Mouse (Mus musculus): ENCODE results near the gene Btnl1. TPM values are rescaled to one million over a fixed set of nuclear protein-coding genes. Genes with fewer than 3 reads are reported as not detected.
A peak's percentile ranks its signal among the peaks of the same experiment; 100 is the strongest.

Btnl1 gene
- total RNA-seq, 2 experiments from 2014 or later: not detected

DNA sequence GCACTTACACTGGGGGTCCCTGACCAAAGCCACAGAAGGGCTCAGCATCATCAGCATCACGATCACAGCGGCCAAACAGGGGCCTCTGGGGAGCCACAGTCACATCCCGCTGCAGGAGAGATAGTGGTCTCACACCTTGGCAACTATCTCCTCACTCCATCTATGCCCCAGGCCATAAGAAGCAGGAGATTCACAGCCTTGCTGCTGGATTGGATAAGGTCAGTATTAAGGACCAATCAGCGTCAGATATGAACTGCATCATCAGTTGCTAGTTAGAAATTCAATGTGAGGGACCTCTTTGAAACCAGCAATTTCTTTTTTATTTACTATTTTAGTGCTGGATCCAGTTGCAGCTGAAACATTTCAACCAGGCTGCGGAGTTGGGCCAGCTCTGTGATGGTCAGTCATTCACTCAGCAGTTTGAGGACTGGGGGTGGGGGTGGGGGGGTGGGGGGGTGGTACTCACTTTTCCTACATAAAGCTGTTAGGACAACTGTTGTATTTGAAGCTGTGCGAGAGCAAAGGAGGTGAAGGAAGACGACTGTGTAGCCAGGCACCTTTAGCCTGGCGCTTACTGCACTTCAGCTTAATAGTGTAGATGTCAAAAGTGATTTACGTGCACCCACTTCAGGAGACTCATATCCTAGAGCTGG is 21.3 kb downstream of the Btnl1 start:
- no peak for TF ChIP-seq CTCF (conservative IDR thresholded peaks at IDR 0.05)
- peak; percentile 67 to 74 for DNase-seq (ENCODE audit: low spot score in 2 of 2)
- Histone ChIP-seq H3K4me3 (peak overlapping the region; percentile 78), H3K27ac (peak overlapping the region; percentile 98)

DNA sequence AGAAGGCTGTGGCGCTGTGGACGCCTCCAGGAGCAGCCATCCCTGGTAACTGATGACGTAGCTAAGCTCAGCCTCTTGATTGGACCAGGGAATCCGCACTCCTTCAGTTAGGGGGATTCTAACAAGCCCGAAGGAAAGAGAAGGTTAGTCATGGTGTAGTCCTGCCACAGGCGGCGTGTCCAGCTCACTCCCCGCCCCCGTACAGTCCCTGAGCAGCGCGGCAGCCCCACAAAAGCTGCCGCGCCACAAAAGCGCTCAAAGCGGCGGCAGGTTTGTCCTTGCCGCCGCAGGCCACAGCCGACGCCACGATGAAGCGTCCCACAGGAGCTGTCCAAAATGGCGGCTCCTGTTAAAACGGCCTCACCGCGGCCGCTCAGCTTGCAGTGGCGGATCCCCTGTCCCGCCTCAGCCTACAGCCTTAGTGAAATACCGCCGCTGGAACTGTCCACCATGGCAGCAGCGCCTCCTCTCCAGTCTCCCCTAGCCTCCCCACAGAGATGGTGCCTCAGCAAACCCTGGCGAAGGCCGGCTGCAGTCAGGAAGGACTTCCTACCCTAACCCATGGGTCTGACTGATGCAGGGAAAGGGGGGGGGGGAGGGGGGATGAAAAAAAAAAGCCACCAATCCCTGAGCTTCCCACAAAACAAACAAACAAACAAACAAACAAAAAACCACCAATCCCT is 21.9 kb downstream of the Btnl1 start, which contains the start of gene BC051142:
BC051142 (plus strand) TSS at position 110 of the 683 bp plus-strand sequence.
- Histone ChIP-seq H3K4me3 (peak within 1 kb of the TSS; percentile 78), H3K27ac (peak within 1 kb of the TSS; percentile 98)
- DNase-seq (ENCODE audit: low spot score in 2 of 2): peak; percentile 82 to 92
- TF ChIP-seq CTCF (conservative IDR thresholded peaks at IDR 0.05): peak; percentile 33

DNA sequence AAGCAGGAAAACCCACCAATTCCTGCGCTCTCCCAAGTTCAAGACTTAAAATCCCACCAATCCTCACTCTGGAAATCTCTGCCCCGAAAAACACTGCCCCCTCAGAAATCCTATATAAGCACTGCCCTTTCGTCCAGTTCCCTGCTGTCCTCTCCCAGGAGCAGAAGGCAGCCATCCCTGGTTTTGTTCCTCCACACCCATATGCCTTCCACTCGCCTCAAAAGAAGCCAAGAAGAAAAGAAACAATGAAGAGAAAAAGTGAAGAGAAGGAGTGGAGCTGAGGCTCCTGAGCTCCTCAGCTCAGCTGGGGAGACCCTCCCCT is 22.4 kb downstream of the Btnl1 start:
- peak overlapping the region; percentile 98; the same call in 1 of the 2 replicates for H3K27ac ChIP-seq
- TF ChIP-seq CTCF (conservative IDR thresholded peaks at IDR 0.05): no peak
- no peak for DNase-seq (ENCODE audit: low spot score in 2 of 2)
- H3K4me3 ChIP-seq: peak overlapping the region; percentile 78; the same call in 1 of the 2 replicates

DNA sequence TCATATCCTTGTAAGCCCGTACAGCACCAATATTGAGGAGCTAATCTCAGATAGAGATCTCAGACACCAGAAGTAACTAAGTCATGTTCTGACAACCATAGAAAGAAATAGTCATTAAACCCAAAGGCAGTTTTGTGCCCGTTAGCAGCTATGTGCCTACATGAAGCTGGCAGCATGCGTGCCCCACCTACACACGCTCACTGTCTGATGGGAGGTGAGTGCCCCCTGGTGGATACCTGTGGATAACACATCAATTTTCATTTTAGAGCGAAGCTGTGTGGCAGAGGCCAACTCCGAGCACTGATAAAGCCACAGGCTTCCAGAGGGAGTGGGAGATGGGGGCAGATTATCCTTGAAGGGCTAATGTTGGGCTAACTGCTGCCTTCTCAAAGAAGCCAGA is 34.2 kb downstream of the Btnl1 start:
- H3K27ac ChIP-seq: no peak overlapping the region
- H3K4me3 ChIP-seq: no peak overlapping the region
- peak; percentile 79 to 86 for DNase-seq (ENCODE audit: low spot score in 2 of 2)
- TF ChIP-seq CTCF (conservative IDR thresholded peaks at IDR 0.05): peak; percentile 96

DNA sequence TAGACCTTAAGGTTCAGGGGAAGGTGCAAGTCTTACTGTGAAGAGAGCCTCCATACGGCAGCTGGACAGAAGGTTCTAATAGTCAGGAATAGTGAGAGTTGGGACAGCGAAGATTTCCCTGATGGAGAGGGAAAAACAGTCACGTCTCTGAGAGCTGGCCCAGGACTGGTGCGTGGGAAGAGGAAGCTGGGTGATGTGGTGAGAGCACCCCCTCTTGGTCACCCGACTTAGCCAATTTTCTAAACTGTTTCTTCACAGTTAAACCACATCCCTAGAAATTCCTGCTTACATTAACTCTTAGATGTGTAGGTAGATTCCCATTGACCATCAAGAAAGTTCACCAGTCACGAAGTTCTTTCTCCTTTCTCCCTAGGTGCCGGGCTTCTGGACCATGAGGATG is 43.1 kb downstream of the Btnl1 start:
- H3K27ac ChIP-seq: no peak overlapping the region
- DNase-seq (ENCODE audit: low spot score in 2 of 2): no peak
- peak; percentile 14; the same call in 1 of the 2 replicates for TF ChIP-seq CTCF (conservative IDR thresholded peaks at IDR 0.05)
- H3K4me3 ChIP-seq: no peak overlapping the region

DNA sequence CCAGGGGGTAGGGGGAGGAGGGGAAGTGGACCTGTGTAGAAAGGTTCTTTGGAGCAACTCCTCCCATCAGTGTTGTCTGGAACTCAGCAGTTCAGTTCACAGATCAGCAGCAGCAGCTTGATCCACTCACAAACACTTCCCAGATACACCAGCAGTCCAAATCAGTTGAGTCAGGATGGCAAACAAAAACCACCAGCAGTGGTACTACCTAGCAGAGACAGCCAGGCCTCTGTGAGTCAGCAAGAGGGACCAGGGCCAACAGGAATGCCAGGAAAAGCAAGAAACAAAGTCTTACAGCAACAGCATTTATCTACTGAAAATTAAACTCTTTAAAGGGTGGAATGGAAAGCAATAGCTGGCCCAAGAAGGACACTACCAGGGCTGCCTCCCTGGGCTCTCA is 50.7 kb downstream of the Btnl1 start:
- TF ChIP-seq CTCF (conservative IDR thresholded peaks at IDR 0.05): no peak
- Histone ChIP-seq H3K4me3 (no peak overlapping the region), H3K27ac (no peak overlapping the region)
- DNase-seq (ENCODE audit: low spot score in 2 of 2): peak in 1 of 2 experiments; percentile 11

Other genes starting within 250 kb of the Btnl1 start
- gene H2-DMb2, start 233.8 kb upstream of the Btnl1 start, total RNA-seq (2021): under 1 TPM; 0.77 to 0.96 TPM
- gene H2-DMb1, start 224.1 kb upstream of the Btnl1 start, total RNA-seq (2021): 1 to 10 TPM; 1.8 to 2.5 TPM
- 1 to 10 TPM; 3.3 to 3.4 TPM for gene Tap1, start 189.6 kb upstream of the Btnl1 start, total RNA-seq (2021)
- gene Psmb9, start 189.4 kb upstream of the Btnl1 start, total RNA-seq (2021): 1 to 10 TPM; 2.1 to 3.6 TPM
- 1 to 10 TPM; 2.7 TPM for gene Psmb8, start 179.4 kb upstream of the Btnl1 start, total RNA-seq (2021)
- gene Tap2, start 173.6 kb upstream of the Btnl1 start, total RNA-seq (2021): 1 to 10 TPM; 7.8 to 9.3 TPM
- gene H2-Ob, start 138.2 kb upstream of the Btnl1 start, total RNA-seq (2021): under 1 TPM in 1 of 2 experiments, not detected in 1; 0.17 TPM
- gene H2-Ab1, start 119.4 kb upstream of the Btnl1 start, total RNA-seq (2021): 1 to 10 TPM; 1.7 to 1.8 TPM
- gene H2-Aa, start 89.3 kb upstream of the Btnl1 start, total RNA-seq (2021): 1 to 10 TPM in 1 of 2 experiments, under 1 TPM in 1; 0.66 to 1.2 TPM
- 1 to 10 TPM; 1.0 to 1.3 TPM for gene H2-Eb1, start 71.3 kb upstream of the Btnl1 start, total RNA-seq (2021)
- not detected for gene H2-Eb2, start 51.5 kb upstream of the Btnl1 start, total RNA-seq (2021)
- gene Btnl2, start 22.3 kb upstream of the Btnl1 start, total RNA-seq (2021): under 1 TPM; 0.51 to 0.76 TPM
- 1 to 10 TPM; 4.1 to 7.2 TPM for gene BC051142, start 21.7 kb downstream of the Btnl1 start, total RNA-seq (2021)
- not detected for gene Btnl4, start 100.2 kb downstream of the Btnl1 start, total RNA-seq (2021)
- not detected for gene Btnl6, start 140.2 kb downstream of the Btnl1 start, total RNA-seq (2021)
- gene Notch4, start 187.1 kb downstream of the Btnl1 start, total RNA-seq (2021): 10 to 100 TPM; 11.0 to 15.9 TPM
- gene Gpsm3, start 212.7 kb downstream of the Btnl1 start, total RNA-seq (2021): 1 to 10 TPM; 2.4 to 2.5 TPM
- 10 to 100 TPM; 66.9 to 69.5 TPM for gene Pbx2, start 214.1 kb downstream of the Btnl1 start, total RNA-seq (2021)
- gene Ager, start 220.7 kb downstream of the Btnl1 start, total RNA-seq (2021): under 1 TPM; 0.79 to 0.83 TPM
- 10 to 100 TPM; 72.1 to 80.3 TPM for gene Rnf5, start 226.6 kb downstream of the Btnl1 start, total RNA-seq (2021)
- gene Agpat1, start 227.1 kb downstream of the Btnl1 start, total RNA-seq (2021): 100 to 1,000 TPM; 153 to 160 TPM
- gene Egfl8, start 238.8 kb downstream of the Btnl1 start, total RNA-seq (2021): 1 to 10 TPM; 1.7 to 2.4 TPM